Mouse (Mus musculus) forebrain, postnatal 0 days (tissue): ENCODE data around the gene Sass6. TPM values are rescaled to one million over a fixed set of nuclear protein-coding genes. Genes with fewer than 3 reads are reported as not detected.

ENCODE experiments used
- ATAC-seq: fragments of 200-750 bp; cut with Nextera tagmentation; 2 replicates; pipeline ENCODE4 v1.8.0; 2017; ENCODE audit warnings: mild to moderate bottlenecking, moderate library complexity
- DNase-seq: peaks from one replicate; pipeline ENCODE4 v3.0.0-alpha.2; 2015
- H3K27ac ChIP-seq: fragments of 300-500 bp; sonication (generic); 2 replicates; pipeline ENCODE4 v1.5.1; 2014; ENCODE audit warnings: low read depth, mild to moderate bottlenecking, antibody characterized with exemption, low read length, moderate library complexity, mixed read lengths
- H3K27me3 ChIP-seq: fragments of 300-500 bp; sonication (generic); 2 replicates; pipeline ENCODE4 v1.6.1; 2014; ENCODE audit warnings: mild to moderate bottlenecking, low read length, mixed read lengths; ENCODE audit not compliant: insufficient read depth
- H3K36me3 ChIP-seq: fragments of 300-500 bp; sonication (generic); 2 replicates; pipeline ENCODE4 v1.6.1; 2014; ENCODE audit warnings: mild to moderate bottlenecking, moderate library complexity; ENCODE audit not compliant: insufficient read depth
- H3K4me1 ChIP-seq: fragments of 300-500 bp; sonication (generic); 2 replicates; pipeline ENCODE4 v1.6.1; 2014; ENCODE audit warnings: antibody characterized with exemption; ENCODE audit not compliant: insufficient read depth
- H3K4me2 ChIP-seq: fragments of 300-500 bp; sonication (generic); 2 replicates; pipeline ENCODE4 v1.6.1; 2014; ENCODE audit warnings: low read depth, mild to moderate bottlenecking, moderate library complexity
- H3K4me3 ChIP-seq: fragments of 300-500 bp; sonication (generic); 2 replicates; pipeline ENCODE4 v1.5.1; 2014; ENCODE audit warnings: low read depth, low read length, mixed read lengths
- H3K9ac ChIP-seq: fragments of 300-500 bp; sonication (generic); 2 replicates; pipeline ENCODE4 v1.6.1; 2014; ENCODE audit warnings: mild to moderate bottlenecking
- H3K9me3 ChIP-seq: fragments of 300-500 bp; sonication (generic); 2 replicates; pipeline ENCODE4 v1.6.1; 2016; ENCODE audit warnings: low read length
- CTCF ChIP-seq: sonication (generic); IDR thresholded peaks from 2 replicates; pipeline ENCODE4 v1.5.1; 2016; ENCODE audit warnings: antibody characterized with exemption, control low read depth, low read depth
- WGBS: fragments of 180-500 bp; shearing (Covaris S2); extraction: QIAGEN DNeasy Blood & Tissue Kit; methylation state at CpG from one replicate; pipeline ENCODE4 v1.1.7; 2014; 5-methylcytosine and 5-hydroxymethylcytosine counted together
- polyA plus RNA-seq: library from polyadenylated mRNA; unstranded; fragments of >200 nt; fragmentation: Nextera tagmentation; extraction: Ambion mirVana; gene quantifications from 2 replicates; pipeline ENCODE4 v1.2.1, GENCODE M21; 2015
- total RNA-seq: library from RNA; depleted of rRNA; stranded (reverse); fragments of >200 nt; gene quantifications from 2 replicates; pipeline ENCODE4 v1.2.3, GENCODE M21; 2014

Sass6 gene
- total and polyA plus RNA-seq, 2 experiments from 2014 or later = 8.0 to 10.3 TPM

- Histone ChIP-seq H3K27me3 (no peaks in the 10 kb centered on the region), H3K36me3 (peaks cover 6% of the 10 kb centered on the region; the same call in 1 of the 2 replicates), H3K9me3 (no peaks in the 10 kb centered on the region), H3K4me3 (no peak overlapping the region), H3K9ac (no peak overlapping the region), H3K27ac (no peak overlapping the region), H3K4me2 (no peak overlapping the region), H3K4me1 (no peaks in the 10 kb centered on the region)
- no peak for ATAC-seq
- no peak for DNase-seq
- WGBS = 72% methylated on average over 9 of the region's 9 CpGs
- TF ChIP-seq CTCF = no peak
Measured at GRCm38 (mm10) chr3:116604570-116604969, 9.8 kb downstream of the Sass6 start.

GRCm38 (mm10) chr3:116614295-116614892 is 19.6 kb downstream of the Sass6 start, which contains the start of gene Trmt13:
Gene Trmt13 (minus strand): TSS chr3:116614587.
- H3K27ac ChIP-seq = no peak within 1 kb of the TSS
- ATAC-seq (no peak), DNase-seq (no peak)
- H3K4me1 ChIP-seq = no peaks in the 10 kb centered on the region
- no peak within 1 kb of the TSS for H3K4me3 ChIP-seq
- H3K9me3 ChIP-seq = no peaks in the 10 kb centered on the region
- H3K9ac ChIP-seq = no peak within 1 kb of the TSS
- no peaks in the 10 kb centered on the region for H3K27me3 ChIP-seq
- no peak for TF ChIP-seq CTCF
- H3K36me3 ChIP-seq = peaks cover 27% of the 10 kb centered on the region
- no peak within 1 kb of the TSS for H3K4me2 ChIP-seq
- WGBS = 84% methylated on average over 10 of the region's 10 CpGs

GRCm38 (mm10) chr3:116615318-116616068 is 20.7 kb downstream of the Sass6 start:
- WGBS = 90% methylated on average over 8 of the region's 8 CpGs
- H3K4me3 ChIP-seq = no peak overlapping the region

GRCm38 (mm10) chr3:116618855-116619254 is 24.1 kb downstream of the Sass6 start:
- Histone ChIP-seq H3K4me3 (no peak overlapping the region), H3K4me2 (no peak overlapping the region), H3K27me3 (no peaks in the 10 kb centered on the region), H3K9ac (no peak overlapping the region), H3K36me3 (peaks cover 15% of the 10 kb centered on the region), H3K4me1 (no peaks in the 10 kb centered on the region), H3K27ac (no peak overlapping the region), H3K9me3 (no peaks in the 10 kb centered on the region)
- no peak for DNase-seq
- no peak for ATAC-seq
- TF ChIP-seq CTCF = no peak
- 81% methylated on average over 6 of the region's 6 CpGs for WGBS

More at GRCm38 (mm10) chr3:116615318-116616068, 20.7 kb downstream of the Sass6 start:
- Histone ChIP-seq H3K9ac (no peak overlapping the region), H3K36me3 (peaks cover 21% of the 10 kb centered on the region), H3K9me3 (no peaks in the 10 kb centered on the region), H3K27me3 (no peaks in the 10 kb centered on the region), H3K27ac (no peak overlapping the region), H3K4me2 (no peak overlapping the region), H3K4me1 (no peaks in the 10 kb centered on the region)
- TF ChIP-seq CTCF = no peak
- ATAC-seq = no peak
- no peak for DNase-seq

- TF ChIP-seq CTCF = no peak
- Histone ChIP-seq H3K4me2 (no peak overlapping the region), H3K36me3 (peaks cover 3% of the 10 kb centered on the region; the same call in 1 of the 2 replicates), H3K4me3 (no peak overlapping the region), H3K27ac (no peak overlapping the region), H3K27me3 (no peaks in the 10 kb centered on the region), H3K9me3 (no peaks in the 10 kb centered on the region), H3K9ac (no peak overlapping the region), H3K4me1 (no peaks in the 10 kb centered on the region)
- WGBS = 89% methylated on average over 7 of the region's 7 CpGs
- ATAC-seq (no peak), DNase-seq (no peak)
Measured at GRCm38 (mm10) chr3:116620636-116621370, 26.0 kb downstream of the Sass6 start.

GRCm38 (mm10) chr3:116622641-116623040 is 27.9 kb downstream of the Sass6 start:
- Histone ChIP-seq H3K9me3 (no peaks in the 10 kb centered on the region), H3K36me3 (peaks cover 3% of the 10 kb centered on the region; the same call in 1 of the 2 replicates), H3K27me3 (no peaks in the 10 kb centered on the region), H3K4me3 (no peak overlapping the region), H3K4me2 (no peak overlapping the region), H3K9ac (no peak overlapping the region), H3K4me1 (no peaks in the 10 kb centered on the region), H3K27ac (no peak overlapping the region)
- no peak for TF ChIP-seq CTCF
- WGBS = 93% methylated on average over 7 of the region's 7 CpGs
- DNase-seq = no peak
- ATAC-seq = no peak
